Mouse (Mus musculus) heart, postnatal 0 days (tissue): ENCODE results near the gene Rsph3b.

Experiments used
- CTCF ChIP-seq: IDR thresholded peaks from 2 replicates; pipeline ENCODE4 v1.5.1; 2016; ENCODE audit warnings: antibody characterized with exemption, control low read depth, low read depth
- EP300 ChIP-seq: IDR thresholded peaks from 2 replicates; pipeline ENCODE4 v1.6.1; 2016; ENCODE audit warnings: antibody characterized with exemption, low read depth

DNA sequence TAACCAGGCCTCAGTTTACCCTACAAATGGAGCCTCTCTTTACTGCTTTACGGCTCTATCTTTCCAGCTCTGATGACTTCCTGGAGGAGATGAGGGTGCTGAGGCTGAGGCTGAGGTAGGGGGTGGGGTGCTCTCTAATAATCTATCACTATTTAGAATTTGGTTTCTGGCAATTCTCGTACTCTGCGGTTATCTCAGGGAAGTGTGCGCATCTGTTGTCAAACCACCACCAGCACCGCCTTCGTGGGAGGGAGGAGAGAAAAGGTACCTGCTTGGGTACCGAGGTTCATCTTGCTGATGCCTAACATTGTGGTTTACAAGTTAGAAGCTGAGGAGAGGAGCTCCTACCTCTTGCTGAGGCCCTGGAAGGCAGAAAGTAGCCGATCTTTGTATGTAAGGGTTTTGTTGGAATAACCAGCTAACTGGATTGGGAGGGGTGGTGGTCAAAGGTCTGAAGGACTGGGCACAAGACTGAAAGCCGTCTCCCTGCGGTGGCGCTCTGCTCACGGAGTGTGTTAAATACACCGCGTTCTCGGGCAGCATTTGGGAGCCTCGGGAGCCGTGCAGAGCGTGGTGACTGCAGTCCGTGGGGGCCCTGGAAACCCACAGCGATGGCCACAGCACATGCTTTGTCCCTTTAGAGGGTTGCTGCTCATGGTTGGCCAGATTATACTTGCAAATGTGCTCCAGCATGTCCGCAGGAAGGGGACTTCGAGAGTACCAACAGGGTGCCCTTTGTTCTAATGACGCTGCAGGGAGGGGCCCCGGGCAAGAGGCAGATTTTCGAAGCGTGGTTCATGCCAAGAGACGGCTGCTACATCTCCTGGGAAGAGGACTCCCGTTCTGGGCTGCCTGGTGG is 87.1 kb downstream of the Rsph3b start:
- TF ChIP-seq EP300 (no peak), CTCF (no peak)
